Mouse (Mus musculus) urinary bladder, postnatal 10 days (tissue): ENCODE data around the gene Amigo1.
"Not testable (repeated sequence)": the region's sequence is repeated elsewhere in the genome, so short reads cannot be mapped to it uniquely, and the experiment has no call there.

Experiments used
- DNase-seq: peaks from one replicate; pipeline ENCODE4 v3.0.0; 2022; ENCODE audit warnings: low spot score

The Amigo1 gene

DNA sequence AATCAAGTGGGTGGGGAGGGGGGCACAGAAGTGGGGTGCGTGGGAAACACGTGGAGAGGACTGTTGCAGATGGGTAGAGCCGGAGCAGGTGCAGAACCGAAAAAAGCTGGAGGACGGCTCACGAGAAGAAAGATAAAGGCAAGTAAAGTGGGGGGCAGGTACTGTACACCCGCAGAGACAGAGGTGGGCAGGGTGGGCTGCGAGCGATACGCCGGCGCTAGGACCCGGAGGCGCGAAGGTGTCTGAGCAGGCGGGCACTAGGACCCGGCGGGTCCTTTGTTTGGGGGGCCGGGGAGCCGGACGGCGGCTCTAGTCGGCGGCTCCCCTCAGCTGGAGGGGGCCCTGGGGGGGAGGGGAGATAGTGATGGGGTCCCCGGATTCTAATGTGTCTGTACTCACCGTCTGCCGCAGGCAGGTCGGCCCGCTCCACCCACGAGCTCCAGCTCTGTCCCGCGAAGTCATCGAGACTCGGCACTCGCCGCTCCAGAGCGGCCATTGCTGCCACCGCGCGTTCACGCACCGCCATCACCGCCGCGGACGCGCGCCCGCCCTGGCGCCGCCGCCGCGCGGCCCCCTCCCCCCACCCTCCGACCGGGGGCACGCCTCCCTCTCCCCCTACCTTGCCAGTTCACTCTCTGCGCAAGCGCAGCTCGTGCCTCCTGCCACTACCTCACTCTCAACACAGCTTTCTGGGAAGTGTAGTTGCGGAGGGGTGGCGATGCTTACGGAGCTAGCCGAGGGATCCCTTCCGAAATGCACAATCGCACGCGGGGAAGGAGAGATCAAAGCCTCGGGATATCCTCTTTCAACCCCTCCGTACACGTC is 24.0 kb downstream of the Amigo1 start:
- DNase-seq: peak; percentile 74

DNA sequence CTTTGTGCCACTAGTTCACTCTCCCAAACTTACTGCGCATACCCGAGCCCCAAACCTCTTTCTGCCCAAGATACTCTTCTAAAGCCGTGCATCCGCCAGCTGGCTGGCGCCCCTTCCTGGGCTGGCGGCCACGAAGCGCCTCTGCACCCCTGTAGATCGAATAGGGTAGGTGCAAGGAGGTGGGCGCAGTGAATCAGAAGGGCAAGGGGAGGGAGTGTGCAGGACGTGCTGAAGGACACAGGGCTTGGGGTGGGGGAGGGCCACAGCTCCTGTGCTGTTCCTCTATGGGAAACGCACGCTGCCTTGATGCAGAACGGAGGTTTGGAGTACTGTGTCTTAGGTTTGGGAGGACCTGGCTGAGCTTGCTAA is 24.6 kb downstream of the Amigo1 start, which contains the start of gene Atxn7l2:
Gene Atxn7l2, minus strand, starts transcription at position 164 of the 369 bp plus-strand sequence.
- no peak for DNase-seq

DNA sequence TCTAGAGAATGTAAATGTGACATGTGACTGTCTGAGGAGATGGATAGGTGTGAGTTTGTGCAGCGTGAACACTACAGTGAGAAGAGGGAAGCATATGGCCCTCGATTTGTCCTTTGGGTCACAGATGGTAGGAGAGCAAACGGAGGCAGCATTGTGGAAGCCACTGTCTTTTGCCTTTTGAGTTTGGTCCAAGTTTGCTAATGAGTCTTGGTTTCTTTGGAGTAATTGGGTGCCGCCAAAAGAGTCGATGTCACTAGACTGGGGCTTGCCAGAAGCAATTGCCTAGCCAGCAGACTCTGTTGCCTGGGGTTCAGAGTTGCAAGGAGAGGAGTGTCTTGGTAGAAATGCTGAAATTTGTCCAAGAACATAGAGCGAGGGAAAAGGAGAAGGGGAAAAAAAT is 25.7 kb downstream of the Amigo1 start:
- DNase-seq: no peak

DNA sequence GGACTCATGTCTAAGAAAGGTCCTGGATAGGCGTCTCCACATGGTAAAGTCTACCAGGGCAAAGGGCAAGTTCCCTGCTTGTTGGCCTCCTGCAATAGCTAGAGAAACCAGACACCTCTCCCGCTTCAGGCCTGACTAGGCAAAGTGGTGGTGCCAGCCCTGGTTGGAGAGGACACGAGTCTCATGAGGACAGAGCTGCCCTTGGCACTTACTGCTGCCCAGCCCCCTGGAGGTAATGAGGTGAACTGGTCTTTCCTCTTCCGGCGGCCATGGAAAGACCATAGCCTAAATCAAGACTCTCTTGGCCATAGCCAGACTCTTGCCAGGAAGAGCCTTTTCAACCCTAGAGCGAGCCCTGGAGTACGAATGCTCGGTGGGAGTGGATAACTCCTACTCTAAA is 26.3 kb downstream of the Amigo1 start:
- no peak for DNase-seq

DNA sequence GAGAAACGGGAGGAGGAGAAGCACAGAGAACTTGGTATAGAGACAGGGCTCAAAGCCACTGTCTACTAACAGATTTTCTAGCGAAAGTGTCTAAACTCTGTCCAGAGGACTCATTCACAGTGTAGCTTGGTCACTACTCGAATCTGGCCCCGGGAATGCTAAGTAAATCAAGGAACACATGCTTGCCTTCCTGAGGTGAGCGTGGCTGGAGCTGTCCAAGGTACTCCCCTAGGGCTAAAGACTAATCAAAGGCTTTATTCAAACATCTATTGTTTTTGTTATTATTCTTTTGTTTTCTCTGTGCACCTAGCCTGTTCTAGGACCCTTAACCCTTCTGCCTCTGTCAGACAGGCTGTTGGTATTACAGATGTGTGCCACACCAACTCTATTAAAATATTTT is 28.6 kb downstream of the Amigo1 start:
- DNase-seq: no peak

DNA sequence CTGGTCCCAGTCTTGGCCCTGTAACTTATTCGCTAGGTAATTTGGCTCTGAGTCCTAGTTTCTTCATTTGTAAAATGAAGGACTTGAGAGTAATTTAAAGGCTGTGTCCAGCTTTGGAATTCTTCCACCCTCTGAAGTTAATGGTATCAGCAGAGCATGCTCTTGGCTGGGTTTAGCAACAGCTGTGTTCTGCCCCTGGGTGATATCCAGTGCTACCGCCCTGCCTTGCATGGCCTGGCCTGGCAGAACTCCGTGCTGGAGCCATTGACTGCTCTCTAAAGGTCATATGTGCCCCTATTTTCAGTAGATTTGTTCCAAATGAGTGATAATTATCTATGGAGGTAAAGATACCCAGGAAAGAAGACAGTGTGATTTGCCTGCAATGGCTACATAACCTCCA is 34.5 kb downstream of the Amigo1 start:
- no peak for DNase-seq

DNA sequence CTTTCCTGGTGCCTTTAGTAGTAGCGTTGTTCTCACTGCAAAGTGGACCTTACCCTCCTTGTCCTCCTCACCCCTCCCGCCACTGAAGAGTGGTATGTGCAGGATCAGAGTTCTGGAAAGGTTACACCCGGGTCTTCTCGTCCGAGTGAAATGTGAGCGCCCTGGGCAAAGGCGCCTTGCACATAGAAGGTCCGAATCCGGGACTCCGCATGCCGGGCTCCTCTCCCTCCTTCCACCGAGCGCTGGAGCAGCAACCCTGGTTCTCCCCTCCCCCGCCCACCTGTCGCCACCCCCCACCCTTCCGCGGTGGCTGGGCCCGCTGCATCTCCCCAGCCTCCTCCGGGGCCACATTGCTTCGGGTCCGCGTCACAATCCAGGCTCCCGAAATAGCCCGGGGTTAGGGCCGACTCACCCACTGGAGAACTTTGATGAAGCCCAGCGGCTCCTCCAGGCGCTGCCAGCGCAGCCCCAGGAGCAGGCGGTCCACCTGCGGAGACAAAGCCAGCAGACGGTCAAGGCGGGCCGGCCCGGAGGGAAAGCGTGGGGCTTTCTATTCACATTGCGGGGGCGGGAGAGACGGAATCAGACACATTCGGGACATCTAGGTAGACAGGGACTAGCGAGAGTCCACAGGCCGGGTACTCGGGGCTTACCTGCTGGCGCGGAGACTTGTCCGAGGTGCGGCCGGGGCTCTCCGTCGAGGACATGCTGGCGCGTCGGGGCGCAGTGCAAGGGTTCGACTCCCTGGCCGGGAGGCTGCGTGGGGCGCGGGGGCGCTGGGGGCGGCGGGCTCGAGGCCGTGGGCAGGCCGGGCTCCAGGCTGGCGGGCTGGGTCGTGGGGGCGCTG is 39.8 kb downstream of the Amigo1 start:
- no peak for DNase-seq

DNA sequence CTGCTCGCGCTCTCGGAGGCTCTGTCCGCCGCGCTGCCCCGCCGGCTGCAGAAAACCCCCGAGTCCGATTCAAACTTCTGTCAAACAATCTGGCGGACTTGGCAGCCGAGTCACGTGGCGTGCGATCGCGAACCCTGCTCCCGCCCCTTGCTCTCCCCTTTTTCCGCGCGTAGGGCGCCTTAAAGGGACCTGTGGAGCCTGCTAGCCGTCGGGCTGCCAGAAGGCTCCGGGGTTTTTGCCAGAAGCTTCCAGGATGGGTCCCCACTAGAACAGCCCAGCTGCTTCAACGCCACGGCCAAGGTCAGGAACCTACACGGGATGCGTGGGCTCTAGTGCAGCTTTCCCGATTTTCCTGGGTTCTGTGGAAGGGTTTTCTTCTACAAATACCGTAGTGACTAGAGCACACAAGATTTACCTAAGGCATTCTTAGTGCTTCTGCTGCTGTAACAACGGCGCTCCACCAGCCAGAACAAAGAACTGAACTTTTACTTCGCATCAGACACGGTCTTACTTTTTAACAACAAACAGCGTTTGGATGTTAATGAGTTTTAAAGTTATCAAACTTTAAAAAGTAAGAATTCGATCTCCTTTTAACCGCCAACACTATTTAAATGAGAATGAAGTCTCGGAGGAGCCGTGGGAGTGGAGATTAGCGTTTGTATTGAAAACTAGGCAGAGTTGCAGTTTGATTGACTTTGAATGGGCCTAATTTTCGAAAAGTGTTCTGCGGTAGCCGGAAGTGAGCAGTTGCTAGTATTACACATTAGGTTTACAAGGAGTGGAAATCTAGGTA is 40.6 kb downstream of the Amigo1 start, which contains the start of gene Sypl2:
Gene Sypl2, minus strand, starts transcription at position 91 of the 793 bp plus-strand sequence.
- DNase-seq: no peak

DNA sequence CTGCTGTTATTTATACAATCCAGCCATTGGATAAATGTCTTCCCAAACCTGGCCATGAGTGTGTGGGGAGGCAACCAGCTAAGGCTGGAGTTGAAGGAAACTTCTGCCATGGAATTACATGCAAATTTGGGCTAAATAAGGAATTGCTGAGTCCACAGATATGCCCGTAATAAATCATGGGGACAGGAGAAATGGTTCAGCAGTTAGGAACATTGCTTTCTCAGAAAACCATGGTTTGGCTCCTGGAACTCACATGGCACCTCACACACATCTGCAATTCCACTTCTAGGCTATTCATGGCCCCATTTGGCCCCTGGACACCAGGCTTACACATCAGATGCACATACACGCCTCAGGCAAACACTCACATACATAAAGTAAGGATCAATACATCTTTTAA is 41.4 kb downstream of the Amigo1 start:
- DNase-seq: no peak

DNA sequence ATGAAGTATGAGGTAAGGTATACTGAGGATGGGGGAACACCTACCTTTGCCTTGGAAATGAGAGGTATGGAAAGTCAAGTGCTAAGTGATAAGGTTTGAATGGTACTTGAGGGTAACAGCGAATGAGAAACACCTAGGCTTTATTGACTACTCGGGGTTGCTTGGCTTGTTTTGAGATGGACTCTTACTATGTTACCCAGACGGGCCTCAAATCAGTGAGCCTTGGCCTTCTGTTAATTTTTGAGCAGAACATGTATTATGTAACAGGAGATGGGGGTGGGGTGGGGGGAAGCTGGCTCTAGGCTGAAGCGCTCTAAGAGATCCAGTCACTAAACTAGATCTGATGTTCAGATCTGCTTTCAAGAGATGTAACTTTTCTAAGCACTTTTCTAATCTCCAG is 45.5 kb downstream of the Amigo1 start:
- DNase-seq: no peak

DNA sequence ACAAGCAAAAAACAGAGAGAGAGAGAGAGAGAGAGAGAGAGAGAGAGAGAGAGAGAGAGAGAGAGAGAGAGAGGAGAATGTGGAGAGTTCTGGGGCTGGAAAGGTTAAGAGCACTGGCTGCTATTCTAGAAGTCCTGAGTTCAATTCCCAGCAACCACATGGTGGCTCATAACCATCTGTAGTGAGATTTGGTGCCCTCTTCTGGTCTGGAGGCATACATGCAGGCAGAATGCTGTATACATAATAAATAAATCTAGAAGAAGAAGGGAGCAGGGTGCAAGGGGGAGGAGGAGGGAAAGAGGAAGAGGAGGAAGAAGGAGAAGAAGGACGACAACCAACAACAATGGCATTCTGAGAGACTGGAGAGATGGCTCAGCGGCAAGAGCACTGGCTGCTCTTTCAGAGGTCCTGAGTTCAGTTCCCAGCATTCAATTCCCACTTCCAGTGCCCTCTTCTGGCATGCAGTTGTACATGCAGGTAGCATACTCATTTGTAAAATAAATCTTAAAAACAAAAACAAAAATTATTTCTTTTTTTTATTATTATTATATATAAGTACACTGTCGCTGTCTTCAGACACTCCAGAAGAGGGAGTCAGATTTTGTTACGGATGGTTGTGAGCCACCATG is 51.5 kb downstream of the Amigo1 start:
- not testable (repeated sequence) for DNase-seq

DNA sequence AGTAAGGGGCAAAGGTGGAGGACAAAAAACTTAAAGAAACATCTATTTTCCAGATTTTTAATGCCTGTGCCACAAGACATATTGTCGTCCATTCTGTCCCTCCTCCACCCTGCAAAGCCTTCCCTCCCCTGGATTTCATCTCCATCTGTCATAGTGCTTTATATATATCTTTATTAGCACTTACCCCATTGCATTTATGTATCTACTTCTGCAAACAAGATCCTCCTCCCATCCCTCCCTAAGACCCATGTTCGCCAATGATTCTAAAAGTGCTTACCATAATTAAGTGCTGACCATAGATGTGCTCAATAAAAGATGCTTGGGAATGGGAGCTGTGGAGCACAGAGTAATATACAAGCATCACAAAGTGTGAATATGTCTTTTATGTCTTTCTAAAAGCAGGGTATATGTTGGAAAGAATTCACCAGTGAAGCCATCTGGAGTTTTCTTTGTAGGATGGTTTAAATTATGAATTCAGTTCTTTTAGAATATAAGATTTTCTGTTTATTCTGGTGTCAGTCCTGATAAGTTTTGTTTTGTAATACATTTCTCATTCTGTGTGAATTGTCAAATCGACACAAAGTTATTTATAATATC is 55.2 kb downstream of the Amigo1 start:
- DNase-seq: no peak
